ENCODE assay signal across 9 mouse cellular contexts in the genomic region with DNA sequence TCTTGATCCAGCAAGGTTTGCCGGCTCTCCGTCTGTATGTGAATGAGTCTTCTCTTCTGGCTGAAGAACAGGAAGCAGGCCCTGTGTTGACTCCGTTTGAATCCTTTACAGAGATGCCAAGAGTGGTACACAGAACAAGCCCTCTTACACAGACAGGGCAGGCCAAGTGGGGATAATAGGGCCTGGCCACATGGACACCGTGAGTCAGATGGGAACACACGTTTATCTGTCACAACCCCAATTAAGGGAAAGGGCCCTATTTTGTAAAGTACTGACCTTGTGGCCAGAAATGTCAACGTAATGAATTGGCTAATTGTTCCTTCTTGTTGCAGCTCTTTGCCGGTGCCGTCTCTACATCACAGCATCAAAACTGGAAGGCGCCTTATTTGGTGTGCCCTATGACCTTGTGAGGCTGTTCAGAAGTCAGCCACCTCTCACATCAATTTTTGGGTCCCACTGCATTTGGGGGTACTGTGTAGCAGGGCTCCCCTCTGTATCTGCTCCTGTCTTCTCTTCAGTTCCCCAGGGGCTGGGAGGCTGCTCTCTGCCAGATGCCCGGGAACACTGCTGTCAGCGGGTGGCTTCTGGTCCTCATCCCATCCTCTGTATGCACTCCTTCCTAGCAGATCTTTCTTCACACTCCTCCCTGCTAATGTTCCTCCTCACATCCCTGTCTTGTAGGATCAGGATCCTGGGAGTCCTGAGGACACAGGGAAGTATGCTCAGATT.
A peak's percentile ranks its signal among the peaks of the same experiment; 100 is the strongest.
DNase-seq lines count a peak whose midpoint lies in the region; ATAC-seq and TF ChIP-seq lines count a peak whose summit lies in the region.
"Had no signal": no experiment of that assay in that cellular context is flagged by ENCODE, and none has a peak within 500 bp of the region (broad histone marks: within the 10 kb centered on the region; RNA-seq: fewer than 3 reads in every experiment).

No protein-coding gene starts in this region.

- no peak overlapping the region for H3K9ac ChIP-seq in heart, postnatal 0 days (replicated peaks; ENCODE audit: low read depth, low read length)
- no peak overlapping the region for H3K9ac ChIP-seq in heart, embryonic 11.5 days (ENCODE audit: low read depth, low read length)
- no peak overlapping the region for H3K9ac ChIP-seq in midbrain, postnatal 0 days (replicated peaks; ENCODE audit: low read length, poor library complexity, severe bottlenecking)
- no peak overlapping the region for H3K9ac ChIP-seq in midbrain, embryonic 15.5 days

- H3K27ac ChIP-seq in heart, postnatal 0 days (ENCODE audit: low read depth): peak overlapping the region; percentile 64
- H3K27ac ChIP-seq in heart, embryonic 11.5 days (ENCODE audit: low read depth, low read length): no peak overlapping the region
- no peak overlapping the region for H3K27ac ChIP-seq in midbrain, postnatal 0 days (ENCODE audit: low read depth, low read length)
- no peak overlapping the region for H3K27ac ChIP-seq in midbrain, embryonic 15.5 days

- no peak for TF ChIP-seq CTCF in heart, postnatal 0 days (IDR thresholded peaks at IDR 0.05; ENCODE audit: low read depth)
- no peak for TF ChIP-seq CTCF in midbrain, postnatal 0 days (IDR thresholded peaks at IDR 0.05)

- no peaks in the 10 kb centered on the region for H3K36me3 ChIP-seq in heart, postnatal 0 days (replicated peaks; ENCODE audit: control insufficient read depth, insufficient read depth, low read length)
- no peaks in the 10 kb centered on the region for H3K36me3 ChIP-seq in heart, embryonic 11.5 days (ENCODE audit: control insufficient read depth, insufficient read depth, low read length)
- no peaks in the 10 kb centered on the region for H3K36me3 ChIP-seq in midbrain, postnatal 0 days (ENCODE audit: insufficient read depth, low read length)
- no peaks in the 10 kb centered on the region for H3K36me3 ChIP-seq in midbrain, embryonic 15.5 days (replicated peaks)

- WGBS in heart, postnatal 0 days: 71% methylated on average over 11 of the region's 11 CpGs
- 61% methylated on average over 11 of the region's 11 CpGs for WGBS in heart, embryonic 11.5 days (ENCODE audit: insufficient replicate concordance)
- WGBS in midbrain, postnatal 0 days: 77% methylated on average over 11 of the region's 11 CpGs
- 71% methylated on average over 11 of the region's 11 CpGs for WGBS in midbrain, embryonic 15.5 days

- DNase-seq in embryo, embryonic 10 days (ENCODE audit: low spot score): peak; percentile 51
- no peak for DNase-seq in embryo, embryonic 11 days
- no peak for DNase-seq in heart, postnatal 0 days (ENCODE audit: low spot score)
- peak; percentile 62 for DNase-seq in midbrain, postnatal 0 days (ENCODE audit: low spot score)
- no peak for DNase-seq in thymus, postnatal 14 days
- DNase-seq: liver had no signal

- no peak for TF ChIP-seq EP300 in heart, postnatal 0 days (IDR thresholded peaks at IDR 0.05; ENCODE audit: low read depth)

- no peaks in the 10 kb centered on the region for H3K9me3 ChIP-seq in heart, postnatal 0 days (replicated peaks; ENCODE audit: control insufficient read depth, low read length)
- H3K9me3 ChIP-seq in heart, embryonic 11.5 days (replicated peaks; ENCODE audit: control insufficient read depth, low read length): no peaks in the 10 kb centered on the region
- H3K9me3 ChIP-seq in midbrain, postnatal 0 days (ENCODE audit: low read length): no peaks in the 10 kb centered on the region
- H3K9me3 ChIP-seq in midbrain, embryonic 15.5 days: no peaks in the 10 kb centered on the region

- peak; percentile 13; the same call in 1 of the 2 replicates for ATAC-seq in heart, postnatal 0 days (ENCODE audit: insufficient read depth, low read depth)
- ATAC-seq in heart, embryonic 11.5 days (replicated peaks; ENCODE audit: insufficient number of reproducible peaks, low FRiP score, low TSS enrichment): no peak
- ATAC-seq in midbrain, postnatal 0 days (ENCODE audit: low FRiP score): no peak
- ATAC-seq in midbrain, embryonic 15.5 days (replicated peaks): no peak
- ATAC-seq in megakaryocyte, adult 5-6 weeks (ENCODE audit: poor library complexity, severe bottlenecking): peak; percentile 41

- H3K4me2 ChIP-seq in heart, postnatal 0 days (ENCODE audit: low read depth, low read length): no peak overlapping the region
- no peak overlapping the region for H3K4me2 ChIP-seq in heart, embryonic 11.5 days
- H3K4me2 ChIP-seq in midbrain, postnatal 0 days (ENCODE audit: low read depth, low read length, poor library complexity, severe bottlenecking): no peak overlapping the region
- no peak overlapping the region for H3K4me2 ChIP-seq in midbrain, embryonic 15.5 days

- H3K4me3 ChIP-seq in heart, postnatal 0 days (ENCODE audit: low read depth, low read length): no peak overlapping the region
- H3K4me3 ChIP-seq in heart, embryonic 11.5 days (ENCODE audit: low read depth, low read length): no peak overlapping the region
- H3K4me3 ChIP-seq in midbrain, postnatal 0 days (ENCODE audit: low read depth, low read length): no peak overlapping the region
- no peak overlapping the region for H3K4me3 ChIP-seq in midbrain, embryonic 15.5 days

- peaks cover 20% of the 10 kb centered on the region for H3K4me1 ChIP-seq in heart, postnatal 0 days (ENCODE audit: control insufficient read depth, insufficient read depth)
- peaks cover 2% of the 10 kb centered on the region; the same call in 1 of the 2 replicates for H3K4me1 ChIP-seq in heart, embryonic 11.5 days (ENCODE audit: control insufficient read depth, insufficient read depth, low read length)
- no peaks in the 10 kb centered on the region for H3K4me1 ChIP-seq in midbrain, postnatal 0 days (ENCODE audit: insufficient read depth, low read length)
- H3K4me1 ChIP-seq in midbrain, embryonic 15.5 days: no peaks in the 10 kb centered on the region; the same call in 1 of the 2 replicates

- H3K27me3 ChIP-seq in heart, postnatal 0 days (ENCODE audit: control insufficient read depth, insufficient read depth, low read length): no peaks in the 10 kb centered on the region
- no peaks in the 10 kb centered on the region; the same call in 1 of the 2 replicates for H3K27me3 ChIP-seq in heart, embryonic 11.5 days (ENCODE audit: control insufficient read depth, insufficient read depth, low read length)
- H3K27me3 ChIP-seq in midbrain, postnatal 0 days (ENCODE audit: insufficient read depth, low read length): no peaks in the 10 kb centered on the region
- no peaks in the 10 kb centered on the region for H3K27me3 ChIP-seq in midbrain, embryonic 15.5 days (replicated peaks)

Comparison
In these comparisons a context has a peak if more than half of its experiments do, and no peak if none do; other contexts are left out.
1. DNase-seq: peak in embryo, embryonic 10 days (single experiment) and midbrain, postnatal 0 days (single experiment); none in embryo, embryonic 11 days (single experiment), heart, postnatal 0 days (single experiment) and thymus, postnatal 14 days (single experiment).
2. ATAC-seq: peak in heart, postnatal 0 days (single experiment) and megakaryocyte, adult 5-6 weeks (single experiment); none in heart, embryonic 11.5 days (single experiment), midbrain, postnatal 0 days (single experiment) and midbrain, embryonic 15.5 days (single experiment).